Mouse (Mus musculus) neural tube, embryonic 13.5 days (tissue): ENCODE measurements at regions not wholly inside any gene's neighbourhood (a gene's known extent, or its start where the extent isn't known, plus 50 kb on each side); places are given as distances from the start of the nearest gene placed in this dataset.

Experiments
- ATAC-seq: fragments of 200-750 bp; cut with Nextera tagmentation; 2 replicates; pipeline ENCODE4 v1.8.0; 2017; ENCODE audit warnings: low read depth, mild to moderate bottlenecking, moderate TSS enrichment, moderate library complexity
- H3K27ac ChIP-seq: fragments of 300-500 bp; sonication (generic); replicated peaks from 2 replicates; pipeline ENCODE4 v1.5.1; 2015; ENCODE audit warnings: moderate library complexity, mild to moderate bottlenecking, inconsistent platforms
- H3K27me3 ChIP-seq: fragments of 300-500 bp; sonication (generic); 2 replicates; pipeline ENCODE4 v1.6.1; 2015; ENCODE audit warnings: mild to moderate bottlenecking, inconsistent platforms
- H3K36me3 ChIP-seq: fragments of 300-500 bp; sonication (generic); 2 replicates; pipeline ENCODE4 v1.6.1; 2015; ENCODE audit warnings: mild to moderate bottlenecking, inconsistent platforms
- H3K4me1 ChIP-seq: fragments of 300-500 bp; sonication (generic); replicated peaks from 2 replicates; pipeline ENCODE4 v1.6.1; 2015; ENCODE audit warnings: inconsistent platforms
- H3K4me2 ChIP-seq: fragments of 300-500 bp; sonication (generic); 2 replicates; pipeline ENCODE4 v1.6.1; 2015; ENCODE audit warnings: inconsistent platforms, mild to moderate bottlenecking, moderate library complexity
- H3K4me3 ChIP-seq: fragments of 300-500 bp; sonication (generic); 2 replicates; pipeline ENCODE4 v1.5.1; 2015; ENCODE audit warnings: mild to moderate bottlenecking, inconsistent platforms
- H3K9ac ChIP-seq: fragments of 300-500 bp; sonication (generic); 2 replicates; pipeline ENCODE4 v1.6.1; 2015; ENCODE audit warnings: moderate library complexity, mild to moderate bottlenecking, inconsistent platforms
- H3K9me3 ChIP-seq: fragments of 300-500 bp; sonication (generic); 2 replicates; pipeline ENCODE4 v1.6.1; 2016; ENCODE audit warnings: inconsistent platforms
- WGBS: fragments of 180-500 bp; shearing (Covaris S2); methylation state at CpG from one replicate; pipeline ENCODE4 v1.1.7; 2015; 5-methylcytosine and 5-hydroxymethylcytosine counted together

GRCm38 (mm10) chr3:63570082-63570481, 86.4 kb upstream of the Gm34302 start:
- WGBS = 83% methylated on average over 1 of the region's 1 CpGs
- no peaks in the 10 kb centered on the region for H3K9me3 ChIP-seq
- H3K4me1 ChIP-seq = no peaks in the 10 kb centered on the region
- no peak overlapping the region for H3K4me2 ChIP-seq
- no peaks in the 10 kb centered on the region for H3K36me3 ChIP-seq
- no peak overlapping the region for H3K27ac ChIP-seq
- no peak overlapping the region for H3K9ac ChIP-seq
- H3K27me3 ChIP-seq = no peaks in the 10 kb centered on the region
- no peak overlapping the region for H3K4me3 ChIP-seq
- ATAC-seq = peak; percentile 53; the same call in 1 of the 2 replicates

GRCm38 (mm10) chr3:63569004-63569596, 85.4 kb upstream of the Gm34302 start:
- Histone ChIP-seq H3K9me3 (no peaks in the 10 kb centered on the region), H3K27ac (no peak overlapping the region), H3K9ac (no peak overlapping the region), H3K36me3 (no peaks in the 10 kb centered on the region), H3K4me3 (no peak overlapping the region), H3K4me1 (no peaks in the 10 kb centered on the region), H3K27me3 (no peaks in the 10 kb centered on the region), H3K4me2 (no peak overlapping the region)
- 58% methylated on average over 7 of the region's 7 CpGs for WGBS
- ATAC-seq = 0 out of 2 replicates have a peak, but pooled peaks have one; percentile 23

- no peak overlapping the region for H3K9ac ChIP-seq
- no peaks in the 10 kb centered on the region for H3K9me3 ChIP-seq
- H3K27me3 ChIP-seq = no peaks in the 10 kb centered on the region
- no peak for ATAC-seq
- H3K4me2 ChIP-seq = no peak overlapping the region
- H3K4me3 ChIP-seq = no peak overlapping the region
- H3K36me3 ChIP-seq = no peaks in the 10 kb centered on the region
- no peak overlapping the region for H3K27ac ChIP-seq
- H3K4me1 ChIP-seq = no peaks in the 10 kb centered on the region
- 90% methylated on average over 3 of the region's 3 CpGs for WGBS
Measured at GRCm38 (mm10) chr3:63567726-63568125, 84.0 kb upstream of the Gm34302 start.

GRCm38 (mm10) chr3:63563057-63563456, 79.4 kb upstream of the Gm34302 start:
- Histone ChIP-seq H3K27ac (no peak overlapping the region), H3K27me3 (no peaks in the 10 kb centered on the region), H3K36me3 (no peaks in the 10 kb centered on the region), H3K4me3 (no peak overlapping the region), H3K9me3 (no peaks in the 10 kb centered on the region), H3K9ac (no peak overlapping the region), H3K4me2 (no peak overlapping the region), H3K4me1 (no peaks in the 10 kb centered on the region)
- WGBS = 73% methylated on average over 1 of the region's 1 CpGs
- no peak for ATAC-seq

GRCm38 (mm10) chr3:63562532-63562931, 78.9 kb upstream of the Gm34302 start:
- ATAC-seq = no peak
- Histone ChIP-seq H3K27me3 (no peaks in the 10 kb centered on the region), H3K9ac (no peak overlapping the region), H3K4me2 (no peak overlapping the region), H3K27ac (no peak overlapping the region), H3K36me3 (no peaks in the 10 kb centered on the region), H3K4me3 (no peak overlapping the region), H3K4me1 (no peaks in the 10 kb centered on the region), H3K9me3 (no peaks in the 10 kb centered on the region)

GRCm38 (mm10) chr3:63560745-63561151, 77.1 kb upstream of the Gm34302 start:
- no peak for ATAC-seq
- Histone ChIP-seq H3K36me3 (no peaks in the 10 kb centered on the region), H3K27ac (no peak overlapping the region), H3K4me3 (no peak overlapping the region), H3K27me3 (no peaks in the 10 kb centered on the region), H3K4me1 (no peaks in the 10 kb centered on the region), H3K9ac (no peak overlapping the region), H3K9me3 (no peaks in the 10 kb centered on the region), H3K4me2 (no peak overlapping the region)
- WGBS = 83% methylated on average over 4 of the region's 4 CpGs

GRCm38 (mm10) chr3:63556741-63557140, 73.1 kb upstream of the Gm34302 start:
- Histone ChIP-seq H3K9ac (no peak overlapping the region), H3K27ac (no peak overlapping the region), H3K36me3 (no peaks in the 10 kb centered on the region), H3K4me2 (no peak overlapping the region), H3K27me3 (no peaks in the 10 kb centered on the region), H3K9me3 (no peaks in the 10 kb centered on the region), H3K4me1 (no peaks in the 10 kb centered on the region; the same call in 1 of the 2 replicates), H3K4me3 (no peak overlapping the region)
- WGBS = 90% methylated on average over 1 of the region's 1 CpGs
- no peak for ATAC-seq

- H3K4me1 ChIP-seq = no peaks in the 10 kb centered on the region; the same call in 1 of the 2 replicates
- H3K27me3 ChIP-seq = no peaks in the 10 kb centered on the region
- 0 out of 2 replicates have a peak, but pooled peaks have one; percentile 56 for ATAC-seq
- H3K4me2 ChIP-seq = 0 out of 2 replicates have a peak overlapping the region, but pooled peaks have one; percentile 9
- no peak overlapping the region; the same call in 1 of the 2 replicates for H3K9ac ChIP-seq
- H3K27ac ChIP-seq = no peak overlapping the region
- WGBS = 7% methylated on average over 9 of the region's 9 CpGs
- H3K9me3 ChIP-seq = no peaks in the 10 kb centered on the region
- H3K36me3 ChIP-seq = no peaks in the 10 kb centered on the region
- H3K4me3 ChIP-seq = no peak overlapping the region
Measured at GRCm38 (mm10) chr3:63554872-63555271, 71.2 kb upstream of the Gm34302 start.

- Histone ChIP-seq H3K9me3 (no peaks in the 10 kb centered on the region), H3K4me3 (no peak overlapping the region), H3K27ac (no peak overlapping the region), H3K36me3 (no peaks in the 10 kb centered on the region), H3K27me3 (no peaks in the 10 kb centered on the region), H3K4me2 (no peak overlapping the region), H3K9ac (no peak overlapping the region), H3K4me1 (no peaks in the 10 kb centered on the region; the same call in 1 of the 2 replicates)
- 92% methylated on average over 2 of the region's 2 CpGs for WGBS
- ATAC-seq = no peak
Measured at GRCm38 (mm10) chr3:63553426-63553825, 69.7 kb upstream of the Gm34302 start.

GRCm38 (mm10) chr3:63551661-63552060, 68.0 kb upstream of the Gm34302 start:
- WGBS = 86% methylated on average over 5 of the region's 5 CpGs
- H3K4me3 ChIP-seq = no peak overlapping the region
- H3K27ac ChIP-seq = no peak overlapping the region
- H3K9me3 ChIP-seq = no peaks in the 10 kb centered on the region
- H3K4me1 ChIP-seq = no peaks in the 10 kb centered on the region; the same call in 1 of the 2 replicates
- ATAC-seq = no peak
- no peaks in the 10 kb centered on the region for H3K36me3 ChIP-seq
- no peak overlapping the region for H3K4me2 ChIP-seq
- H3K9ac ChIP-seq = no peak overlapping the region
- no peaks in the 10 kb centered on the region for H3K27me3 ChIP-seq

- Histone ChIP-seq H3K27me3 (no peaks in the 10 kb centered on the region), H3K4me3 (no peak overlapping the region), H3K9me3 (no peaks in the 10 kb centered on the region), H3K4me1 (no peaks in the 10 kb centered on the region), H3K27ac (no peak overlapping the region), H3K36me3 (no peaks in the 10 kb centered on the region), H3K9ac (no peak overlapping the region), H3K4me2 (no peak overlapping the region)
- 74% methylated on average over 4 of the region's 4 CpGs for WGBS
- no peak for ATAC-seq
Measured at GRCm38 (mm10) chr3:63542638-63543408, 59.1 kb upstream of the Gm34302 start.

- Histone ChIP-seq H3K27me3 (no peaks in the 10 kb centered on the region), H3K9me3 (no peaks in the 10 kb centered on the region), H3K4me1 (no peaks in the 10 kb centered on the region), H3K36me3 (no peaks in the 10 kb centered on the region), H3K4me2 (no peak overlapping the region), H3K4me3 (no peak overlapping the region), H3K9ac (no peak overlapping the region), H3K27ac (no peak overlapping the region)
- ATAC-seq = no peak
- 69% methylated on average over 2 of the region's 2 CpGs for WGBS
Measured at GRCm38 (mm10) chr3:63538881-63539280, 55.2 kb upstream of the Gm34302 start.
